Mouse (Mus musculus) right cerebral cortex, postnatal 36 days (tissue): Measurements from ENCODE around the gene Erlec1.

Source experiments
- DNase-seq, 2 experiments: peaks; one replicate each; pipeline ENCODE4 v3.0.0; 2022; ENCODE audit warnings: low spot score in 2 of 2, mixed read lengths in 1 of 2

Gene Erlec1

GRCm38 (mm10) chr11:30954279-30954725 lies at the start of gene Erlec1:
Erlec1 (minus strand) TSS chr11:30954335.
- DNase-seq, result peak; percentile 88 to 92

- no peak for DNase-seq
Measured at GRCm38 (mm10) chr11:31001169-31001908, 47.2 kb upstream of the Erlec1 start.

GRCm38 (mm10) chr11:31000028-31000427 lies 45.9 kb upstream of the Erlec1 start:
- DNase-seq, result no peak

DNA sequence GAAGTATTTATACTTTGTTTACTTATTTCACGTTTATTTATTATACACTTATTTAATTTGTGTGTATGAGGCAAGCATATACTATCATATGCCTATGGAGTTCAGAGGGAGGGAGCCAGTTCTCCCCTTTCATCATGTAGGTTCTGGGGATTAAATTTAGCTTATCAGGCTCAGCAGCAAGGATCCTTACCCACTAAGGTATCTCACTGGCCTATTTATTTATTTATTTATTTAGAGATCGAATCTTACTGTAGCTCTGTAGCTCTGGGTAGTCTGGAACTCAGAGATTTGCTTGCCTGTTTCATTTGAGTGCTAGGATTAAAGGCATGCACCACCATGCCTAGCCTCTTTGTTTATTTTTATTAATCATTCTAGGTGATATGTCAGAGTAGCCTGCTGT lies 44.6 kb upstream of the Erlec1 start:
- DNase-seq, result no peak

DNA sequence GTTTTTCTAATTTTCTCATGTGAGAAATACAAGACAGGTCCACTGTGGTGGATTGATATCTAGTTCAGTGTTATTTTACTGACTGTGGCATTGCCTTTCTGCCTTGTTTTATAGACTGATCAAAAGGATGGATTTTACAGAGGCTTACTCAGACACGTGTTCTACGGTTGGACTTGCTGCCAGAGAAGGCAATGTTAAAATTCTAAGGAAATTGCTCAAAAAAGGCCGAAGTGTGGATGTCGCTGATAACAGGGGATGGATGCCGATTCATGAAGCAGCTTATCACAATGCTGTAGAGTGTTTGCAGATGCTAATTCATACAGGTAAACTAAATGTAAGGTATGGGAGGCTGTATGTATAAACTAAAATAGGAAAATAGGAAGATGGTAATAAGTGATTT lies 44.1 kb upstream of the Erlec1 start:
- DNase-seq, result no peak

DNA sequence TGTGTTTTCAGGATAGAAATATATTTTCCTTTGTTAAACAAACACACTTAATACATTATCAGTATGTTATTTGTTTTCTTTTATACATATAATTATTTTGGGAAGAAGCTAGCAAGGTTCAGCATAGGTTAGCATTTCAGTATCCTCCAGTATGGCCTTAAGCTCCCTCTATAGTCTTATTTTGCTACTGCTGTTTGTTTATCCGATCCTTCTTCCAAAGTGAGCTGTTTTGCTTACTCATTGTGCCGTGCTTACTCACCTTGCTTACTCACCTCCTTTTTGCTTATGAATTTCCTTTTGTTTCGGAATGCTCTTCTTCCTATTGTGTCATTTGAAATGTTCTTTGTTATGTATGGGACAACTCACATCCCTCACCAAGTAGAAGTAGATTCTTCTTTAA lies 42.5 kb upstream of the Erlec1 start:
- no peak for DNase-seq

DNA sequence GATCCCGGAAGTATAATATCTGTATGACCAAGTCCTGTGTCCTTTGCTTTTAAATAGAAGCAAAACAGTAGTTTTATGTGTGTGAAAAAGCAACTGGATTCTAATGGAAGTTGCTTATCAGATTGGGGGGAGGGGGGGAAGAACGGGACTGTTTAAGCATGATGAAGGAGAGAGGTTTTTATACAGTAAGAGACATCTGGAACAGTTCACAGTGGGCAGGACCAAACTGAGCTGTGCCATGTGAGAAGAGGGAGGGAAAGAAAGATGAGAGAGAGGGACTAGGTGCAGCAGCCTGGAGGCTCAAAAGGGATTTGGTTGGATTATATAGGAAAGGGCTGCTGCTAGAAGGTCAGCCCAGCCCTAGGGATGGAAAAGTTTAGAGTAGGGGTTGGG lies 32.5 kb upstream of the Erlec1 start:
- DNase-seq, result no peak

DNA sequence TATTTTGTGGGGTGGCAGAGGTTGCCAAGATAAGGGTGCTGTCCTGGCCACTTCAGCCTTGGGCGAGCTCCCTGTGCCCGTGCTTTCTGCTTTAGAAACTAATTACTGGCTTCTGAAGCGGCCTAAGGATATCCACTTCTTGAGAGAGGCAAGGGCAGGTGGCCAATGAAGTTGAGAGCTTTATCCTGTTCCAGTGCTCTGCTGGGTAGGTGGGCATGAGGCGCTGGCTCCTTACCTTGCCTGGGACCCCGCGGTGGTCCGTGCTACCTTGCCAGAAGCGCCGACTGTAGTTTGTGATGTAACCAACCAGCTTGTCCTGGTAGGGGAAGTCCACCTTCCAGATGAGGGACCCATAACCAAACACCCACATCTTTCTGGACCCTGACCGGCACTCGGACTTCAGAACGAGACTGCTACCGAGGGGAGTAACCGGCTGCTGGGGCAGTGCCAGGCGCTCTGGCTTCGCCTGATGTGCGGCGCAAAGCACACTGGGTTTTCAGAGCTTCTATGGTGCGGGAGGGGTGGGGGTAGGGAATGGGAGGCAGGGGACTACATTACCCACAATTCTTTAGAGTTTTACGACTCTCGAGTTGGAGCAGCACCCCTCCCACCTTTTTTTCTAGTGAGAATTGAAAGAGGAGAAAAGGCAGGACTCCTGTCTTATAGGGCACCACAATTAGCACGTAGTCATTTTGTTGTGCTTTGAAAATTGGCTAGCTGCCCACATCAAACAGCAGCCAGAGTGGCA lies 31.9 kb upstream of the Erlec1 start, which contains the start of gene Chac2:
TSS of gene Chac2 (minus strand) at position 474 of the 748 bp plus-strand sequence.
- DNase-seq, result peak; percentile 79

DNA sequence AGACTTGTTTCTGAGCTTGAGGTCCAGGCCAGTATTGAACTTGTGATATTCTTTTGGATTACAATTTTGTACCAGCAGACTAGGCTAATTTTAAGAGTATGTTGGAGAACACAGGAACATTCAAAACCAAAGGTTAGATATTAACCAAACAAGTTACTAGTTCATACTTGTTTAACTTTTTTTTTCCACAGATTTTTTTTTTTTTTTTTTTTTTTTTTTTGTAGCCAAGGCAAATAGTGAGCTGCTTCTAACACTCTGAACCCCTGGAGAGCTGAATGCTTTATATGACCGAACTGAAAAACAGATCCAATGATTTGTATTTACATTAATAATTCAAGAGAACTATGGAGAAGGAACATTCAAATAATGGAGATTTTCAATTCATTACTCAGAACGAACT lies 31.1 kb upstream of the Erlec1 start:
- DNase-seq, result no peak

- peak; percentile 15 to 30 for DNase-seq
Measured at GRCm38 (mm10) chr11:30953469-30954154, 523 bp downstream of the Erlec1 start.

GRCm38 (mm10) chr11:30952829-30953228 lies 1.3 kb downstream of the Erlec1 start:
- DNase-seq, result no peak

DNA sequence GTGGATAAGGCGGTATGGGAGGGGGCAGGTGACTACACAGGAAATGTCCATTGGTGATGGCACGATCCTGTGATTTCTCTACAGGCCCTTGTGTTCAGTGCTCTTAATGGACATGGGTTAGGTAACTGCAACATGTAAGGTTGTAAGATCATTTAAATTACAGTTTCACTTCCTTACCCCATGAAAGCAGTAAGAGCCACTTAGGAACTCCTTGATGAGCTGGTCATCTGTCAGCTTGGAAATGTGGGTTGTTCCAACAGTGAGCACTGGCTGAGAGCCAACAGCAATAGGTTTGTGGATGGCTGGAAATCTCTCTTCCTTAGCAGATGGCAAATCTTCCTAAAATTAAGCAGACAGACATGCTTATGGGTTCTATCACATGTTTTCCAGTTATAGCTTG lies 10.6 kb downstream of the Erlec1 start:
- no peak for DNase-seq

DNA sequence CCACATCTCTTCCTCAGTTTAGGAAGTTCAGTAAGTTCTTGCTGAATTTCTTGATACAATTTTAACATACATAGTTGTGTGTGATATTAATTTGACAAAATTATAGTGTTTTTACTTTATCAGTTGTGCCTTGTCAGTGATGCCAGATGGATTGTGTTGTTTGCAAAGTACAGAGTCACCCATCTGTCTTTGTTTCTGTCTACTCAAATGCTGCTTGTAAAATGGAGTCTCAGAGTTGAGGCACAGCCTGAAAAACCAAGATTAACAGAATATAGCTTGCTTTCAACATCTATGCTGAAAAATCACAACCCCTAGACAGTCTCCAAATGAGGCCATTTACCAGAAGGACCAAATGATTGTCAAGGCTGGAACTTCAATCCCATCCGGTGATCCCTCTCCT lies 25.6 kb downstream of the Erlec1 start:
- DNase-seq, result no peak

GRCm38 (mm10) chr11:30928079-30928478 lies 26.1 kb downstream of the Erlec1 start:
- no peak for DNase-seq

DNA sequence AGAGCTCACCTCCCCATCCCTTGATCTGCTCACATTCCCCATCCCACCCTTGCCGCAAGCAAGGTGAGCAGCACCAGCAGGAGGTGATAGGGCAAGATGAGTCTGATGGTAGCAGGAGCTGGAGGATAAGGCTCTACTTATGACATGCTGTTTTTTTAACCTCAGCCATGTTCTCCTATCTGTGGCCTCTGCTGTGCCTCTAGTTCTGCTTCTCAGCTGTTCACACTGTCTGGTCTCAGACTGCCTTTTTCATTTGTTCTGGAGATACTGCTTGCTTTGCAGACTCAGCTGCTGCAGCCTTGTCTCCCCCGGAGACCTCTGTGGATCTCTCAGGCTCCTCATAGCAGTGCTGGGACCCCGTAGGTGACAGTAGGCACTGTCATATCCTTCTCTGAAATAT lies 30.9 kb downstream of the Erlec1 start:
- no peak for DNase-seq

DNA sequence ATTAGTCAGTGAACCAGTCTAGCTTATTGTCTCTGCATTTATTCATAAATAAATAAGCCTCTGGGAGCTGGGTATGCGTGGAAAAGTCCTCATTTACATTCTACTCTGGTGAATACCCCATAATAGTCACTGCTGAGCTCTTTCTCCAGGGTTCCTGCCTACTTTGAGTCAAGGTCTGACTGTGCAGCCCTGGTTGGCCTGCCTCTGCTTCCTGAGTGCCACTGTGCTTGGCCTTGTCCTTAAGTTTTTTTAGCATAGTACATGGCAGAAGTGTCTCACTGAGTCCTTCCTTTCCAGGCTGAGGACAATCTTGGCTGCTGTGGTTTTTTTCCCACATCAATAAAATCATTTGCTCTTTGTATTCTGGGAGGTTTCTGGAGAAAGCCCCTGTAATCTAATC lies 33.5 kb downstream of the Erlec1 start:
- DNase-seq, result no peak

DNA sequence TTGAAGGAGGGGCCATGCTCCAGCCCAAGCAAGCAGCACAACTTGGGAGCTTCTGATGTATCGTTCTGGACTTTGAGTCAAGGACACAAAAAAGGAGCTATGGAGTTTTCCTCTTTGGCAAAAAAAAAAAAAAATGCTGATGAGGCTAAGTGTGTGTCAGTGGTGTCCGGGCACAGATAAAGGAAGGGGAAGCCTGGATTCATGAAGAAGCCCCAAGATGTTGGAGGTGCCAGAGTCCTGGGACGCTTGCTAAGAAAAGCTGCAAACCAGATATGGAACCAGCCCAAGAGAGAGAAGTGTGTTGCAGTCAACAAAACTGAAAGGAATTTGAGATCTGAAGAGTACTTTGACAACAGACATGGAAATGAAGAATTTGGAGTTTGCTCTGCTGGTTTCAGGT lies 41.8 kb downstream of the Erlec1 start:
- DNase-seq, result no peak

- no peak for DNase-seq
Measured at GRCm38 (mm10) chr11:30899312-30899711, 54.8 kb downstream of the Erlec1 start.

DNA sequence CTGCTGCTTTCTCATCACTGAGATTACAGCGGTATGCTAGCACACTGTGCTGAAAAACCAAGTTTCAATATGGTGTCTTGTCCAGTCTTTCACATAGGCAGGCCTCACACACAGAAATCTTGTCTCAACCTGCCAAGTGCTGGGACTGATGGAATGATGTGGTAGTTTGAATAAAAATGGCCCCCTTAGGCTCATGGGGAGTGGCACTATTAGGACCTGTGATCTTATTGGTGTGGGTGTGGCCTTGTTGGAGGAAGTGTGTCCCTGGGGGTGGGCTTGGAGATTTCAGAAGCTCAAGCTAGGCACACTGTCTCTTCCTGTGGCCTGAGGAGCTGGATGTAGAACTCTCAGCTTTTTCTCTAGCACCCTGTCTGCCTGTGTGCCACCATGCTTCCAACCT lies 57.9 kb downstream of the Erlec1 start:
- no peak for DNase-seq

- DNase-seq, result no peak
Measured at GRCm38 (mm10) chr11:30888153-30888552, 66.0 kb downstream of the Erlec1 start.

GRCm38 (mm10) chr11:30885171-30885871 lies 68.8 kb downstream of the Erlec1 start, which contains the start of the genes Gpr75 and Asb3:
Gpr75 (plus strand) TSS chr11:30885358.
Asb3 (plus strand) TSS chr11:30885416.
- DNase-seq, result peak; percentile 60 to 68
